Mouse (Mus musculus) liver, adult 2 months (tissue): ENCODE results near the gene Atp1a2. TPM values are rescaled to one million over a fixed set of nuclear protein-coding genes. Genes with fewer than 3 reads are reported as not detected.

Experiments used
- DNase-seq: peaks from one replicate; pipeline ENCODE4 v3.0.0-alpha.2; 2011; ENCODE audit warnings: low read depth, low spot score; ENCODE audit errors: extremely low read depth
- H3K27ac ChIP-seq: fragments of 200-500 bp; replicated peaks from 2 replicates; pipeline ENCODE4 v1.5.1; 2012; ENCODE audit warnings: low read depth, mild to moderate bottlenecking, control low read depth, inconsistent platforms, low read length; ENCODE audit not compliant: insufficient read depth
- H3K27me3 ChIP-seq: fragments of 200-500 bp; 2 replicates; pipeline ENCODE4 v1.6.1; 2012; ENCODE audit warnings: mild to moderate bottlenecking, moderate library complexity, low read length, inconsistent platforms; ENCODE audit not compliant: control insufficient read depth, insufficient read depth
- H3K36me3 ChIP-seq: fragments of 200-500 bp; 2 replicates; pipeline ENCODE4 v1.6.1; 2012; ENCODE audit warnings: low read length, inconsistent platforms; ENCODE audit not compliant: control insufficient read depth, insufficient read depth
- H3K4me1 ChIP-seq: fragments of 200-500 bp; 2 replicates; pipeline ENCODE4 v1.6.1; 2011; ENCODE audit warnings: low read length; ENCODE audit not compliant: control insufficient read depth, insufficient read depth
- H3K4me3 ChIP-seq: fragments of 200-500 bp; 2 replicates; pipeline ENCODE4 v1.5.1; 2011; ENCODE audit warnings: low read depth, mild to moderate bottlenecking, control low read depth, low read length, moderate library complexity; ENCODE audit not compliant: insufficient read depth
- H3K79me2 ChIP-seq: fragments of 200-500 bp; 2 replicates; pipeline ENCODE4 v1.6.1; 2012; ENCODE audit warnings: inconsistent platforms, mild to moderate bottlenecking, low read length, moderate library complexity; ENCODE audit not compliant: control insufficient read depth, insufficient read depth
- H3K9ac ChIP-seq: fragments of 200-500 bp; 2 replicates; pipeline ENCODE4 v1.6.1; 2012; ENCODE audit warnings: low read depth, mild to moderate bottlenecking, control low read depth, inconsistent platforms, low read length
- CTCF ChIP-seq: fragments of 200-500 bp; IDR thresholded peaks from 2 replicates; pipeline ENCODE4 v1.5.1; 2011; ENCODE audit warnings: low read depth, low read length, control low read depth
- POLR2A ChIP-seq: fragments of 200-500 bp; IDR thresholded peaks from 2 replicates; pipeline ENCODE4 v1.6.1; 2011; ENCODE audit warnings: low read length, control low read depth; ENCODE audit not compliant: insufficient read depth; ENCODE audit errors: extremely low read depth
- WGBS: fragments of 180-500 bp; shearing (Covaris S2); methylation state at CpG from one replicate; pipeline ENCODE4 v1.1.7; 2018; 5-methylcytosine and 5-hydroxymethylcytosine counted together
- polyA plus RNA-seq: library from polyadenylated mRNA; depleted of rRNA; stranded (reverse); fragments of >200 nt; gene quantifications from 2 replicates; pipeline ENCODE4 v1.2.3, GENCODE M21; 2012; rRNA removed
- total RNA-seq: library from RNA; depleted of rRNA; stranded (reverse); fragments of >200 nt; gene quantifications from 2 replicates; pipeline ENCODE4 v1.2.3, GENCODE M21; 2014; rRNA removed

The Atp1a2 gene
- total RNA-seq = 0.92 and 0.94 TPM in 2 replicates
- polyA plus RNA-seq = 0.37 and 0.59 TPM in 2 replicates

- DNase-seq = no peak
- Histone ChIP-seq H3K9ac (no peak within 1 kb of the TSS), H3K27ac (no peak within 1 kb of the TSS), H3K36me3 (no peaks in the 10 kb centered on the region), H3K27me3 (no peaks in the 10 kb centered on the region), H3K4me3 (peak within 1 kb of the TSS; percentile 14), H3K4me1 (no peaks in the 10 kb centered on the region), H3K79me2 (no peaks in the 10 kb centered on the region)
- TF ChIP-seq POLR2A (no peak), CTCF (no peak)
- 19% methylated on average over 16 of the region's 16 CpGs for WGBS
These were observed at the start of gene Atp1a2 for GRCm38 (mm10) chr1:172297611-172298537. Gene Atp1a2 (minus strand): TSS chr1:172298064.

DNA sequence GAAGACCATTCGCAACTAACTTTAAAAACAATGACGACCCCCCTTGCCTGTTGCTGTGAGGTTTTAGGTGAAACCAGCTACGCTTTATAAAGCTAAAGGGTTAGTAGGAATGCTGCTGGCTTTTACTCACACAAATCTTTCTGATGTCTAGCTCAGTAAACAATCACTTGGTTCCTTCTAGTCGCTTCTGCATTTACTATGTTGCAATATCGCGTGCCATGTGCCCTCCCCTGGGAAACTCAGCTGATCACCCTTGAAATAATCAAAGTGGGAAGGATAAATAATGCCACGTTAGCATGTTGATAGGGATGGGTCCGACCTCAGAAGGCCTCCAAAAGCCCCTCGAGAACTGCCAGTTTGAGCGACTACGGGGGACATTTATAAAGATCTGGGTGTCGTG is 49.5 kb upstream of the Atp1a2 start:
- DNase-seq = peak; percentile 30
- no peaks in the 10 kb centered on the region for H3K79me2 ChIP-seq
- H3K27me3 ChIP-seq = peaks cover 6% of the 10 kb centered on the region; the same call in 1 of the 2 replicates
- 75% methylated on average over 12 of the region's 12 CpGs for WGBS
- no peak overlapping the region for H3K4me3 ChIP-seq
- peak overlapping the region; percentile 33; the same call in 1 of the 2 replicates for H3K27ac ChIP-seq
- H3K4me1 ChIP-seq = no peaks in the 10 kb centered on the region
- TF ChIP-seq CTCF = no peak
- no peak for TF ChIP-seq POLR2A
- H3K9ac ChIP-seq = no peak overlapping the region
- no peaks in the 10 kb centered on the region for H3K36me3 ChIP-seq

- Histone ChIP-seq H3K27me3 (peaks cover 6% of the 10 kb centered on the region; the same call in 1 of the 2 replicates), H3K9ac (no peak overlapping the region), H3K36me3 (no peaks in the 10 kb centered on the region), H3K4me1 (no peaks in the 10 kb centered on the region), H3K27ac (peak overlapping the region; percentile 15; the same call in 1 of the 2 replicates), H3K79me2 (no peaks in the 10 kb centered on the region), H3K4me3 (no peak overlapping the region)
- WGBS = 37% methylated on average over 10 of the region's 10 CpGs
- TF ChIP-seq CTCF = no peak
- no peak for TF ChIP-seq POLR2A
- no peak for DNase-seq
These were observed 48.8 kb upstream of the Atp1a2 start for GRCm38 (mm10) chr1:172346707-172347106.

DNA sequence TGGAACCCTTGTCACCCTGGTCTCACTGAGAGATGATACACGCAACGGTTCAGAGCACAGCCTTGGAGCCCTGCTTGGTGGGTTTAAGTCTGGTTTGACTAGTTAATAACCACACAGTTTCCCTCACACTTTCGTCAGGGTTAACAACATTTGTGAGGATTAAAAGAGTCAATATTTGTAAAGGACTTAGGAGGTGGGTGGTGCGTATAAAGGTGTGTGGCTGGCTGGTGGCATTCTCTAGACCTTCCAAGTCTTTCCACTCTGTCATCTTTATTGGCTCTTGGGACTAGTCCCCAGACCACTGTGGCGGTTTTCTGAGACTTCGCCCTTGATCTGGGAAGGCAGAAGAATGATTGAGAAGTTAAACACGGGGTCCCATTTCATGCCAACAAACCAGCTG is 47.0 kb upstream of the Atp1a2 start:
- Histone ChIP-seq H3K27ac (no peak overlapping the region), H3K27me3 (peaks cover 8% of the 10 kb centered on the region), H3K4me1 (no peaks in the 10 kb centered on the region), H3K9ac (no peak overlapping the region), H3K4me3 (no peak overlapping the region), H3K79me2 (no peaks in the 10 kb centered on the region), H3K36me3 (no peaks in the 10 kb centered on the region)
- TF ChIP-seq CTCF = no peak
- DNase-seq = no peak
- 56% methylated on average over 7 of the region's 7 CpGs for WGBS

- TF ChIP-seq CTCF (no peak), POLR2A (no peak)
- 74% methylated on average over 3 of the region's 3 CpGs for WGBS
These were observed 46.0 kb upstream of the Atp1a2 start for GRCm38 (mm10) chr1:172343914-172344313.

DNA sequence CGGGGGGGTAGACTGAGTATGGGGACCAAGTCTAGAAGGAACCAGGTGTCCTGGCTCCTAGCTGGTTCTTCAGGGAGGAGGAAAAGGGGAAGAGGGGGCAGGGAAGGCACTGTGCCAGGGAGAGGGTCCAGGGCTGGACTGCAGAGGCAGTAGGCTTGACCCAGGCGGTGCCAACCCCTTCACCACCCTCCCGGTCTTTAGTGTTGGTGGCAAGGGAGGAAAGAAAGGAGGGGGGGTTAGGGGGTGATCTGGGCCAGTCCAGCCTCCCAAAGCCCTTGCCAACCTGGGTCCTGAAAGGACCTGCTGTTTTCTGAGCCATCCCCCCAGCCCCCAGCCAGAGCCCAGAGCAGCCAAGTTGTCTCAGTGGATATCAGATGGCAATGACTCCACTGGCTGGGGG is 44.9 kb upstream of the Atp1a2 start:
- Histone ChIP-seq H3K27ac (no peak overlapping the region), H3K4me1 (no peaks in the 10 kb centered on the region), H3K27me3 (peaks cover 8% of the 10 kb centered on the region), H3K36me3 (no peaks in the 10 kb centered on the region), H3K79me2 (no peaks in the 10 kb centered on the region), H3K9ac (no peak overlapping the region), H3K4me3 (no peak overlapping the region)
- no peak for TF ChIP-seq POLR2A
- TF ChIP-seq CTCF = no peak
- no peak for DNase-seq
- 94% methylated on average over 3 of the region's 3 CpGs for WGBS

More at GRCm38 (mm10) chr1:172343914-172344313, 46.0 kb upstream of the Atp1a2 start:
- Histone ChIP-seq H3K4me1 (no peaks in the 10 kb centered on the region), H3K27me3 (peaks cover 8% of the 10 kb centered on the region), H3K9ac (no peak overlapping the region), H3K27ac (no peak overlapping the region), H3K4me3 (no peak overlapping the region), H3K36me3 (no peaks in the 10 kb centered on the region), H3K79me2 (no peaks in the 10 kb centered on the region)
- DNase-seq = no peak
